Mouse (Mus musculus) E14TG2a.4 (cell line): ENCODE measurements around the gene Ube2d3.

Experiments
- CTCF ChIP-seq: conservative IDR thresholded peaks from 2 replicates; pipeline ENCODE4 v1.5.1; 2014; ENCODE audit warnings: low read length
- NANOG ChIP-seq: IDR thresholded peaks from 2 replicates; pipeline ENCODE4 v1.6.1; 2014; ENCODE audit warnings: borderline replicate concordance, low read length, mixed read lengths
- POU5F1 ChIP-seq: IDR thresholded peaks from 2 replicates; pipeline ENCODE4 v1.6.1; 2014; ENCODE audit warnings: low read length, borderline replicate concordance

DNA sequence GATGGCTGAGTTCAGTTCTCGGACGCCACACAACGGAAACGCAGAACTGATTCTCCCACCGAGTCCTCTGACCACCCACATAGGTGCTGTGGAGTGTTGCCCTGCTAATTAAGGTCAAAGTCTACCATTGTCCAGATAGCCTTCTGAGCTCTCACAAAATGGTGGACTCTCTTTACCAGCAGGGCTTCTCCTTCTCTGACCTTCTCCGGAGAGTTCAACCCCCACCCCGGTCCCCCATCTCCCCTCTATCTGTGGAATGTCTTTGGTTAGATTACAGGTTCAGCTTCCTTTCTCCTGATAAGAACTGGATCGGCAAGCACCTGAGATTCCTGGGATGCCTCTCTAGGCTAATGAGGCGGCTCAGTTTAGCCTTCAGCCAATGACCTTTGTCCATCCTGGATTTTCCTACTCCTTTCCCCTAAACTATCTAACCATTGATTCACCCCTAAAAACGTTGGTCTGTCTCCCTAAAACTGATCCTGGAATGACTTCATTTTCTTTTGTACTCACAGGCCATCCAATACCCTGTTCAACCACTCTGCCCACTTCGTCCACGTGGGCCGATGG, 68.0 kb downstream of the Ube2d3 start:
- TF ChIP-seq CTCF (no peak), NANOG (no peak), POU5F1 (no peak)
